Mouse (Mus musculus) cerebellum, postnatal 25 days (tissue): ENCODE data around the gene Dnajc21.

ENCODE experiments used
- DNase-seq, 2 experiments: peaks; one replicate each; pipeline ENCODE4 v3.0.0; 2021; ENCODE audit warnings: mixed read lengths in 2 of 2

Dnajc21 gene

GRCm38 (mm10) chr15:10436893-10437292 lies 33.4 kb downstream of the Dnajc21 start:
- no peak for DNase-seq

DNA sequence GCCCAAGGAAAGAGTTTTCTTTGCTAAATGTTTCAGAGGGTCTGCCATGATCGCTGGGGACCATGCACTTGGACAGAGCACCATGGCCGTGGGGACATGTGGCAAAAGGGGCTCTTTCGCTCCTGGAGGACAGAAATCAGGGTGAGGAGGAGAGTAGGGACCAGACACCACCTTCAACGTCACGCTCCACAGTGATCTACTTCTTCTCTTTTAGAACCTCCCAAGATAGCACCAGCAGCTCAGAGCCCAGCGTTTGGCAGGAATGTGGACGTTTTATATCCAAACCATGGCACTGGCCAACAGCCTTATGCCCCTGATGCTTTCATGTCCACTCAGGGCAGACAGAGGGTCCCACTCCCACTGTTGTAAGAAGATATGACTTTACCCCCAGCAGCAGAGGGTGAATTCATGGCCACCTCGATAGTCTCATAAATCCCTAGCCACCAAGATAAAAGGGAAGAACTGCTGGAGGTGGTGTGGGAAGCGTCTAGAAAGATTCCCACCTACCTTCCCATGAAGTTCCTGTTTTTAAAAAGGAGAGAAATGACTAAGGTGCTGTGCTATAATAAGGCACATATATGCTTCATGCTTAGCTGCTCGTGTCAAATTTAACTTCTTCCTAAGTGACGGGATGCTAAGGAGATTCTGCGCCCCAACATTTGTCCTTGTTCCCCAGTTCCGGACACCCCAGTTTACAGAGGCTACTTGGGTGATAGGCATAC lies 43.6 kb downstream of the Dnajc21 start:
- DNase-seq: no peak

DNA sequence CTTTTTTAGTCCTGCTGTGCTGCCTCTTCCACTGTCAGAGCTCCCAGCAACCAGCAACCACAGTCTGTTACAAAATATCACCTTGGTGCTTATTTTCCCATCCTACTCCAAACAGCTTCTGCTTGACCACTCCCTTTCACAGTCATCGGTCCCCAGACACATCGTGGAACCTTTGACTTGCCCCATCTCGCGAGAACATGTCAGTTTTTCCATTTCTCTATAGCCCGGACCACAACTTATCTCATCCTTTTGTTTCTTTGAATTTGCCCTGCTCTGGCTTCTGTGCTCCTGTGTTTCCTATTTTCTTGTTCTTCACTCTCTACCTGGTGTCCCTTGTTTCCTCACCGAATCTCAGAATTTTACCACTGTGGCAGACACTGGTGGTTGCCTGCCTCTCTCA lies 44.2 kb downstream of the Dnajc21 start:
- DNase-seq: no peak

- no peak for DNase-seq
These were observed 48.6 kb downstream of the Dnajc21 start for GRCm38 (mm10) chr15:10421785-10422144.

- DNase-seq: no peak
These were observed 49.1 kb downstream of the Dnajc21 start for GRCm38 (mm10) chr15:10421138-10421784.

- DNase-seq: no peak
These were observed 56.7 kb downstream of the Dnajc21 start for GRCm38 (mm10) chr15:10413656-10414055.

- no peak for DNase-seq
These were observed 59.4 kb downstream of the Dnajc21 start for GRCm38 (mm10) chr15:10410881-10411280.

DNA sequence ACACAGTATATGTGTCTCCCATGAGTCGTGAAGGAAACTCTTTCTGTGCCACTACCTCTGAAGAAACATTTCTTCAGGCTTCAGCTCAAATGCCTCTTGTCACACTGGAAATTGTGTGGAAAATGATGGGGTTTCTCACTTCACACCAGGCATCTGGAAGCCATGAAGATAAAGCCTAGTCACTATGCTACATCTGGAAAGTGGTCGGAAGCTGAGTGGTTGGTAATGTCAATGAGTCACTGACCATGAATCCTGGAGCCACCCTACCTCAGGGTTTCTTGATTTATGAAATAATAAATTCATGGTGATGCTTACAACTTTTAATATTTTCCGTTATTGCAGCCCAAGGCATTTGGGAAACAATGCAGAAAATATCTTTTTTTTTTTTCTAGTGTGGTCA lies 60.5 kb downstream of the Dnajc21 start:
- no peak for DNase-seq

DNA sequence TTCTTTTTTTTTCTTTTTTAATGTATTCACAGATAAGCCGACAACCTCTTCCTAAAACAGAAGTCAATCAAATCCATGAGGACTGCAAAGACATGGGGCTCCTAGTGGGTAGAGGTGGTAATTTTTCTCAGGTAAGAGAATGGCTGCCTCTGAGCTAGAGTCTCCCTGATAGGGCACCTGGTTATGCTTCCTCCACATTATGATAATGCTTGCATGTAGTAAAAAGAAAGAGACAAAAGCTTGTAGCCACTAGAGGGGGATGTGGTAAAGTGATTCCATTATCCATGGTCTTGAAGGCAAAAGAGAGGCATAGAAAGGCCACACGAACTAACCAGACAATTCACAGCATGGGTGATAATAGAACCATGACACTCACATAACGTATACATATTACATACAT lies 69.9 kb downstream of the Dnajc21 start:
- DNase-seq: no peak

GRCm38 (mm10) chr15:10399795-10400194 lies 70.5 kb downstream of the Dnajc21 start:
- DNase-seq: no peak
